Mouse (Mus musculus) CD4-positive, CD25-positive, alpha-beta regulatory T cell, adult 9 weeks (primary cell): ENCODE measurements around the gene Gm16427. TPM values are rescaled to one million over a fixed set of nuclear protein-coding genes. Genes with fewer than 3 reads are reported as not detected.

Source experiments
- polyA plus RNA-seq: library from polyadenylated mRNA; unstranded; fragments of 100-300 nt; shearing (Covaris generic); gene quantifications from one replicate; pipeline ENCODE4 v1.2.1, GENCODE M21; 2017

Gene Gm16427
- polyA plus RNA-seq = not detected

DNA sequence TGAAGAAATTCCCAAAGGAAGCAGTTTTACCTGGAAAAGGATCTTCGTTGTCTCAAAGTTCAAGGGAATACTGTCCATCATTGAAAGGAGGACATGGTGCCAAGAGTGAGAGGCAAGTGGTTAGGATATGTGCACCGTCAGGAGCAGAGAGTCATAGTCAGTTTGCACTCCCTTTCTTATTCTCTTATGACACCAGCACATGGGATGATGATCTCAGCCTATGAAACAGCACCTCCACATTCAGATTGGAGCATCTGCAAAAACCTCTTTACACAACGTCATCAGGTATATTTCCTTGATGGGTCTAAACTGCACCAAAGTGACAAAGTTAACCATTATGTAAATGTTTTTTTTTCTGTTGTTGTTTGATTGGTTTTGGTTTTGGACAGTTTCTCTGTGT is at the start of gene Gm16427:
Gene Gm16427 (minus strand): TSS at position 101 of the 400 bp plus-strand sequence.

Other genes with a start within 250 kb of the Gm16427 start
- not detected for gene C87414, start 131.4 kb upstream of the Gm16427 start, polyA plus RNA-seq